Mouse (Mus musculus) midbrain, embryonic 12.5 days (tissue): ENCODE measurements around the gene Acox2. TPM values are rescaled to one million over a fixed set of nuclear protein-coding genes. Genes with fewer than 3 reads are reported as not detected.

ENCODE experiments used
- ATAC-seq: fragments of 200-750 bp; cut with Nextera tagmentation; 2 replicates; pipeline ENCODE4 v1.8.0; 2017; ENCODE audit warnings: low read depth, moderate TSS enrichment, moderate library complexity; ENCODE audit not compliant: low FRiP score
- H3K27ac ChIP-seq: fragments of 300-500 bp; sonication (generic); replicated peaks from 2 replicates; pipeline ENCODE4 v1.5.1; 2016; ENCODE audit warnings: mild to moderate bottlenecking
- H3K27me3 ChIP-seq: fragments of 300-500 bp; sonication (generic); 2 replicates; pipeline ENCODE4 v1.6.1; 2016; ENCODE audit warnings: mild to moderate bottlenecking
- H3K36me3 ChIP-seq: fragments of 300-500 bp; sonication (generic); 2 replicates; pipeline ENCODE4 v1.6.1; 2016
- H3K4me1 ChIP-seq: fragments of 300-500 bp; sonication (generic); 2 replicates; pipeline ENCODE4 v1.6.1; 2016
- H3K4me2 ChIP-seq: fragments of 300-500 bp; sonication (generic); replicated peaks from 2 replicates; pipeline ENCODE4 v1.6.1; 2016; ENCODE audit warnings: mild to moderate bottlenecking, moderate library complexity
- H3K4me3 ChIP-seq: fragments of 300-500 bp; sonication (generic); 2 replicates; pipeline ENCODE4 v1.5.1; 2016; ENCODE audit warnings: mild to moderate bottlenecking
- H3K9ac ChIP-seq: fragments of 300-500 bp; sonication (generic); replicated peaks from 2 replicates; pipeline ENCODE4 v1.6.1; 2016; ENCODE audit warnings: mild to moderate bottlenecking, moderate library complexity
- H3K9me3 ChIP-seq: fragments of 300-500 bp; sonication (generic); 2 replicates; pipeline ENCODE4 v1.6.1; 2016; ENCODE audit warnings: mild to moderate bottlenecking
- WGBS: fragments of 180-500 bp; shearing (Covaris S2); methylation state at CpG from one replicate; pipeline ENCODE4 v1.1.7; 2016; 5-methylcytosine and 5-hydroxymethylcytosine counted together
- polyA plus RNA-seq: library from polyadenylated mRNA; unstranded; fragments of >200 nt; fragmentation: Nextera tagmentation; extraction: Ambion mirVana; gene quantifications from 2 replicates; pipeline ENCODE4 v1.2.1, GENCODE M21; 2016

Gene Acox2
- polyA plus RNA-seq, 1 experiment from 2014 or later: not detected

DNA sequence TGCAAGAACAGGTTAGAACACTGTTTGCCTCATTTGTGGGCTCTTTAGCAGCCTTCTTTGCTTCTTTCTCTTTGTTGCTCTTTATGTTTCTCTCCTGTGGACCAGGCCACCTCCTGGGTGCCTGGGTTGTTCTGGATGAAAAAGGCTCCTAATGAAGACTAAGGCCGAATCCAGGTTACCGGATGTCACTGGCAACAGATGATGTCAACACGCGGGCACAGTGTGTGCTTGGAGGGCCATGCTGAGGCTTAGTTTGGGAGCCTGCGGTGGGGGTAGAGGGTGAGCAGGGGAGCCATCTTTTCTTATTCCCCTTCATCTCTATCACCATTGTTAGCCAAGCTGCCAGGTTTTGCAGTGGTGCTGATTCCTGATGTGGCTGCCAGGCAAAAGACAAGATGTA lies 51.6 kb downstream of the Acox2 start:
- H3K4me1 ChIP-seq: 0 out of 2 replicates have a peak, but pooled peaks cover 4% of the 10 kb centered on the region
- H3K27me3 ChIP-seq: no peaks in the 10 kb centered on the region
- no peak overlapping the region for H3K9ac ChIP-seq
- 58% methylated on average over 5 of the region's 5 CpGs for WGBS
- no peaks in the 10 kb centered on the region for H3K9me3 ChIP-seq
- no peak overlapping the region for H3K27ac ChIP-seq
- ATAC-seq: peak; percentile 23; the same call in 1 of the 2 replicates
- no peak overlapping the region for H3K4me2 ChIP-seq
- H3K36me3 ChIP-seq: no peaks in the 10 kb centered on the region
- no peak overlapping the region for H3K4me3 ChIP-seq

DNA sequence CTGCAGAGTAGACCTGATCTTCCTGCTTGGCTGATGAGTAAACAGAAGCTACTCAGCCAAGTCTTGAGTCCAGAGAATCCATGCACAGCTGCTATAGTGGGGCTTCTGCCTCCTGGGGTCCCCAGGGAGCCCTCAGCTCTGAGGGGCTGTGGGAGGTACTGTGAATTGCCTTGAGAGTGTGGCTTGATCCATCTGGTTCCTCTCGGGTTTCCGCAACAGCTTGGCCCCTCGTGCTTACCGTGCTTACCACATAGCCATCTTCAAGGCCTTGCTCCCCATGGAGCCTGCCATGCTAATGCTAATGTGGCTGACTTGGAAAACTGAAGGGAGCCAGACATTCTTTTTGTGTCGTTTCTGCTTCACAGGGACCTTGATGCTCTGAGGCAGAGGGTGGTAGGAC lies 52.0 kb downstream of the Acox2 start:
- H3K9me3 ChIP-seq: no peaks in the 10 kb centered on the region
- no peak overlapping the region for H3K9ac ChIP-seq
- H3K27ac ChIP-seq: no peak overlapping the region
- H3K4me3 ChIP-seq: no peak overlapping the region
- peak; percentile 59 for ATAC-seq
- H3K36me3 ChIP-seq: no peaks in the 10 kb centered on the region
- 0 out of 2 replicates have a peak, but pooled peaks cover 4% of the 10 kb centered on the region for H3K4me1 ChIP-seq
- WGBS: 13% methylated on average over 5 of the region's 5 CpGs
- H3K27me3 ChIP-seq: no peaks in the 10 kb centered on the region
- no peak overlapping the region for H3K4me2 ChIP-seq

DNA sequence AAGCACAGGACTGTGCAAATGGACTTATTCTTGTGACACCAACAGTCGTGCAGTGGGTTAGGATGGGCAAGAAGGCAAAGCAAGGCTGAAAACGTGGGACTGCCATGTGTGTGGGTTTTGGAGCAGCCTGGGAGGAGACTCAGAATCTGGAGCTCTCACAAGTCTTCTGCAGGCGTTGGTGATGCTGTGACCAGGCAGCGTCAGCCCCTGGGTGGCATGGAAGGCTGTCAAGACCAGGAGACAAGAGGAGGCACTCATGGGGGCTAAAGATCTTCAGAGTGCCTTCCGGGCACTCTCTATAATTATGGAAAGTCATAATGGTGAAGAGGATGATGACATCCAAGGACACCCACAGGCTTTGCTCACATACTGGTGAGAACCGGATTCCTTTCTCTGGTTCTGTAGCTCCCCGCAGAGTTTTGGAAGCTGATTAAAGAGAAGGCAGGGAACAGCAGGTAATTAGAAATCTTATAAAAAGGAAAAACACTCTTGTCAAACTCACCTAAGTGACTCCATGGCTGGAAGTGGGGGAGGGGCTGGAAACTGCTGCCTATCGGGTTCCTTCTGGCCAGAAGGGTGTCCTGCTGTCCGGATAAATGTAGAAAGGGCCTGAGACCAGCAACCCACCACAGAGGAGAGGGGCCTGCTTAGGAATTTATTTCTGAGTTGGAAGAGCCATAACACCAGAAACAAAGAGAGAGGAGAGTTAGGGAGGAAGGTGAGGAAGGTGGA lies 52.8 kb downstream of the Acox2 start:
- Histone ChIP-seq H3K9me3 (no peaks in the 10 kb centered on the region), H3K4me1 (0 out of 2 replicates have a peak, but pooled peaks cover 4% of the 10 kb centered on the region), H3K36me3 (no peaks in the 10 kb centered on the region), H3K4me3 (no peak overlapping the region), H3K27me3 (no peaks in the 10 kb centered on the region), H3K9ac (no peak overlapping the region), H3K27ac (no peak overlapping the region), H3K4me2 (no peak overlapping the region)
- 55% methylated on average over 9 of the region's 9 CpGs for WGBS
- no peak for ATAC-seq

DNA sequence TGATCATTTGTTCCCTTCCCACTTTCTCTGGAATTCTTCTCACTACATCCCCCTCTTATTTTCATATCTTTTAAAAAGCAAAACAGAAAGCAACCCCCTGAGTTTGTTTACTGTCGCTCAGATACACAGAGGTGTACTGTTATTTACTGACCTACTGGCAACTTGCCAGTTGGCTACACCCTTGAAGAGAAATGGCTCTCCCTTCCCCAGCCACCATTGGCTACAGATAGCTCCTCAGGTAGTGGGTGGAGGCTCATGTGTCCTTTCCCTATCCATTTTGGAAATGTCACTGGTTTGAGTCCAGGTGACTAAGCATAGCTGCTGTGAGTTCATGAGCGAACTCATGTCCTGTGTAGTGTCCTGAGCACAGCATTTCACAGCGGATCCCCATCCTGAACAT lies 57.4 kb downstream of the Acox2 start:
- Histone ChIP-seq H3K4me3 (no peak overlapping the region), H3K9me3 (no peaks in the 10 kb centered on the region), H3K9ac (no peak overlapping the region), H3K27ac (no peak overlapping the region), H3K27me3 (no peaks in the 10 kb centered on the region), H3K36me3 (no peaks in the 10 kb centered on the region), H3K4me2 (no peak overlapping the region), H3K4me1 (no peaks in the 10 kb centered on the region)
- WGBS: 86% methylated on average over 3 of the region's 3 CpGs
- ATAC-seq: no peak

DNA sequence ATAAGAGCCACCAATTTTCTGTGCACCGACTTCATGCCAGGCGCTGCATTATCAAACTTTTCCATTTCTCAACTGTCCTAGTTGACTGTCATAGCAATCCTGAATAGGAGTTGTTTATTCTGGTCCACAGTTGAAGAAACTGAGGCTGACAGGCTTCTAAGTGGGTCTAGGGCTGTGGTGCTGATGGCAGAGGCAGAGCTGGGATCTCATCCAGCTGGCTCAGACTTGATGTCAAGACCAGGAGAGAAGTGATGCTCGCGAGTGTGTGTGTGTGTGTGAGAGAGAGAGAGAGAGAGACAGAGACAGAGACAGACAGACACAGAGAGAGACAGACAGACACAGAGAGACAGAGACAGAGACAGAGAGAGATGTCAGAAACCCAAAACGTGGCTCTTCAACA lies 58.4 kb downstream of the Acox2 start:
- H3K27ac ChIP-seq: no peak overlapping the region
- H3K27me3 ChIP-seq: no peaks in the 10 kb centered on the region
- H3K36me3 ChIP-seq: no peaks in the 10 kb centered on the region
- ATAC-seq: no peak
- H3K4me1 ChIP-seq: no peaks in the 10 kb centered on the region
- no peak overlapping the region for H3K9ac ChIP-seq
- no peaks in the 10 kb centered on the region for H3K9me3 ChIP-seq
- 87% methylated on average over 5 of the region's 5 CpGs for WGBS
- H3K4me2 ChIP-seq: no peak overlapping the region
- H3K4me3 ChIP-seq: no peak overlapping the region

DNA sequence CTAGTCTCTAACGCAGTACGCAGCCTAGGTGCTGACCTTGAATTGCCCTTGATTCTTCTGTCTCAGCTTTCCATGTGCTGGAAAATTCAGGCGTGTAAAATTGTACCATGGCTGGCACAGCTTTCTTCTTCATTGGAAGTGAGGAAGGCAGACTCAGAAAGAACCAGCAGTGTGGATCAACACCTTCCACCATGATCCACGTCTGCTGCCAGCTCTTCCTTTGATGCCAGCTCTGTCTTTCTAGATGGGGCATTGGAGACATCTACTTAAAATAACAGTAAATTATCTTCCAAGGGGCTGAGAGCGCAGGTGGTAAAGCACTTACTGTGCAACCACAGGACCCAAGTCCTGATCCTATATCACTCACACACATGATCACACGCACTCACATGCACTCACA lies 66.4 kb downstream of the Acox2 start:
- H3K9me3 ChIP-seq: no peaks in the 10 kb centered on the region
- no peaks in the 10 kb centered on the region for H3K27me3 ChIP-seq
- no peaks in the 10 kb centered on the region for H3K4me1 ChIP-seq
- no peak overlapping the region for H3K27ac ChIP-seq
- no peak overlapping the region for H3K9ac ChIP-seq
- 93% methylated on average over 6 of the region's 6 CpGs for WGBS
- H3K4me2 ChIP-seq: no peak overlapping the region
- H3K36me3 ChIP-seq: no peaks in the 10 kb centered on the region
- H3K4me3 ChIP-seq: no peak overlapping the region
- ATAC-seq: no peak

DNA sequence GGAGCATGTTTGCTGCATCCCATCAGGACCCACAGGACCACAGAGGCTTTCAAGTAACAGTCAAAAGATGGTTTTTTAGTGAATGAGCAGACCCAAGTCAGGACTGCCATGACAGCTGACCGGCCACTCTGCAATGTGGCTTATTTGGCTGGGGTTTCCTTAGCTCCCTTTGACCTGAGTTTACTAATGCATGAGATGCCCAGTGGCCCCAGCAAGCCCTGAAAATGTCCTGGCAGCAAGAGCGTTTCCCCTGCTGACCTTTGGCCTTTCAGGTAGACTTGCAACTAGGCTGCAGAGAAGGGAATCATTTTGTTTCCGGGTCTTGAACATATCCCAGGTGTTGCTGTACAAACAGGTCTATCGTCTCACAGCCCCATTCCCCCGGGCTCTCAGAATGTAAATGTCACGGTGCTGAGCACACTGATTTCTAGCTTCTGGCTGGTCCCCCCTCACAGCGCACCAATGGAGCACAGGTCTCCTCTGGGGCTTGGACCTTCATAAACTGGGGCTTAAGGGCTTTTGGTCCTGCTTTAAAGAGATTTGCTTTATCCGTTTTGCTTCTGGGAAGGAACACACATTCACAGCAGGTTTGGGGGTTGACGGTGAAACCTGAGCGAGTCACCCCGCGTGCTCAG lies 67.7 kb downstream of the Acox2 start:
- no peaks in the 10 kb centered on the region for H3K9me3 ChIP-seq
- no peak overlapping the region for H3K4me2 ChIP-seq
- ATAC-seq: no peak
- WGBS: 67% methylated on average over 12 of the region's 12 CpGs
- H3K9ac ChIP-seq: no peak overlapping the region
- H3K36me3 ChIP-seq: no peaks in the 10 kb centered on the region
- H3K27me3 ChIP-seq: no peaks in the 10 kb centered on the region
- no peaks in the 10 kb centered on the region for H3K4me1 ChIP-seq
- no peak overlapping the region for H3K4me3 ChIP-seq
- no peak overlapping the region for H3K27ac ChIP-seq

DNA sequence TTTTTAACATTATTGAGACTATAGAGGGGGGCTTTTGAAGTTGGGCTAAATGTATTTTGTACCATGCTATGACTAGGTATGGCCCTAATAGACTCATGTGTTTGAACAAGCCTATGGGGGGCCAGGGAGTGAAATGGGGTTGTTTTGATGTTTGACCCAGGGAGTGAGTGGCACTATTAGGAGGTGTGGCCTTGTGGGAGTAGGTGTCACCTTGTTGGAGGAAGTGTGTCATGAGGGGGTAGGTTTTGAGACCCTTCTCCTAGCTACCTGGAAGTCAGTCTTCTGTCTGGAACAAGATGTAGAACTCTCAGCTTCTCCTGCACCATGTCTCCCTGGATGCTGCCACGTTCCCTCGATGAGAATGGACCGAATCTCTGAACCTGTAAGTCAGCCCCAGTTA lies 68.6 kb downstream of the Acox2 start:
- H3K9me3 ChIP-seq: no peaks in the 10 kb centered on the region
- 92% methylated on average over 3 of the region's 3 CpGs for WGBS
- no peaks in the 10 kb centered on the region for H3K4me1 ChIP-seq
- no peaks in the 10 kb centered on the region for H3K36me3 ChIP-seq
- no peak for ATAC-seq
- H3K27ac ChIP-seq: no peak overlapping the region
- H3K4me3 ChIP-seq: no peak overlapping the region
- no peaks in the 10 kb centered on the region for H3K27me3 ChIP-seq
- no peak overlapping the region for H3K4me2 ChIP-seq
- H3K9ac ChIP-seq: no peak overlapping the region

DNA sequence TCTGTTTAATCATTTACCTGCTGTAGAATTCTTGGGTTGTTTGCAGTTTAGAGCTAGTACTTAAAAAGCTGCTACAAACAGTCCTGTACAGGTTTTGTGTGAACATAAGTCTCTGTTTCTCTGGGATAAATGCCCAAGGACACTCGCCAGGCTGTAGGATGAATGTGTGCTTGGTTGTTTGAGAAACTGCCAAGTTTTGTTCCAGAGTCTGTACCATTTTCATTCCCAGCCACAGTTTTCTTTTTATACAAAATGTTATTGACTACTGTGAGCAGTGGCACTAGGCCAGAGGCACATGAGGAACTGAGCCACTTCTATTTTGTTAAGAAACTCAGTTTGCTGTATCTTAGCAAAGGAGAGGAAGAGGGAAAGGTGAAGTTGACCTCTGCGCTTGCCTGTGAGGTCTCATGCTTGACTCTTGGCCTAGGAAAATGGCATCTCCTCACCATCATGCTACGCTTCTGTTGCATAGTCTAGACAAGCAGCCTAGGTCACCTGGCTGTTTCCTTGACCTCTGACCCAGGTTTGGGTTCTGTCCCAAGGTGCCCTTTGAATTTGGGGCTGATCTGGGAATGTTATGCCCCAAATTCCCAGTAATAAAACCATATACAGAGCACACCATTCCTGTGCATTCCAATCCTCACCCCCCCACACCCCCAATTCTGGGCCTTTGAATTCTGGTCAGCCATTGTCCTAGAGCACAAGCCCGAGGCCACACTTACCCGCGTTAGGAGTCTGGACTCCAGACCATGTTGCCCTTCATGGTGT lies 72.7 kb downstream of the Acox2 start:
- H3K27ac ChIP-seq: no peak overlapping the region
- no peaks in the 10 kb centered on the region for H3K4me1 ChIP-seq
- no peak overlapping the region for H3K9ac ChIP-seq
- H3K36me3 ChIP-seq: no peaks in the 10 kb centered on the region
- no peak for ATAC-seq
- H3K4me2 ChIP-seq: no peak overlapping the region
- H3K9me3 ChIP-seq: 0 out of 2 replicates have a peak, but pooled peaks cover 3% of the 10 kb centered on the region
- no peaks in the 10 kb centered on the region for H3K27me3 ChIP-seq
- WGBS: 91% methylated on average over 6 of the region's 6 CpGs
- H3K4me3 ChIP-seq: no peak overlapping the region

DNA sequence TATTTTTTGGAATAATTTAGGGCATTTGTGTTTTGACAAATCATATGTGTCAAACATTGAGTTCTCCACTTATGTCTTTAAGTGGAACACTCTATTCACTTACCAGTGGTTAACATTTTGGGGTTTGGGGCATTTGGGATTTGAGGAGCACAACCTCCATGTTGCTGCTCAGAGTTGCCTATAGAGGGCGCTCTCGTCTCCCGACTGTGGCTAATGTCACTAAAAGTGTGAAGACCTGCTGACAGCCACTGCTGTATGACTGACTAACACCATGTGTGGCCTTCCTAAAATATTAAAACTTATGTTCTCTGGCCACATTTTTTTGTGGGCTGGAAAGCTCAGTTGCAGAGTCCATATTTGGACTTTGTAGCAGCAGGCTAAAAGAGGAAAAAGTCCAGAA lies 75.8 kb downstream of the Acox2 start:
- H3K9ac ChIP-seq: no peak overlapping the region
- H3K9me3 ChIP-seq: 0 out of 2 replicates have a peak, but pooled peaks cover 3% of the 10 kb centered on the region
- no peak overlapping the region for H3K4me3 ChIP-seq
- H3K27me3 ChIP-seq: no peaks in the 10 kb centered on the region
- ATAC-seq: no peak
- H3K4me1 ChIP-seq: no peaks in the 10 kb centered on the region
- H3K4me2 ChIP-seq: no peak overlapping the region
- H3K27ac ChIP-seq: no peak overlapping the region
- no peaks in the 10 kb centered on the region for H3K36me3 ChIP-seq
- WGBS: 62% methylated on average over 3 of the region's 3 CpGs

DNA sequence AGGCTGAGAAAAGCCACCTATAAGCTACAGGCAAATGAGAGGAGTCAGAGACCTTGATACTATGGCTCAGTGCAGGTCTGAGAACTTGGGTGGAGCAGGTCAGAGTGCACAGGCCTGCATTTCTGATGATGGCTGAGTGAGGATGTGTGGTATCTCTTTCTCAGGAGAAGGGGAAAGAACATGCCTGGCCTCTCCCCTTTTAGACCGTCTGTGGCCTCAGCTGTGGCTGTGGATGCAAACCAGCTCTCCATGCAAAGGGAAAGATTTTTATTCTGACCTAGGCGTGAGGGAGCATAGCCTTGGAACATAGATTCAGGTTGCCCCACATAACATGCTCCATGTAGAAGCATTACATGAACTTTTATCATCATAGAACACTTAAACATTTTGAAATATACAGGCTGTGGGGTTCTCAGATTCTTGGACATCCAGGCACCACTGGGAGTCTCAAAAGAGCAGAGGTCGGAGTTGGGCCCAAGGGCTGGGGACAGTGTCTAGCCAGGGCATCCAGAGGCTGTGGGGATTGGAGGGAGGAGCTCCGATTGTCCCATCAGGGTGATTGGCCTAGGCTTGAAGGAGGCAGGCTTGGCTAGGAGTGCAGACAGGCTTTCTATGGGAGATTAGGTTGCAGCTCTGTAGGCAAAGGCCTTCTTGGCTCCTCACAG lies 78.7 kb downstream of the Acox2 start:
- Histone ChIP-seq H3K4me3 (no peak overlapping the region), H3K9ac (no peak overlapping the region), H3K36me3 (no peaks in the 10 kb centered on the region), H3K4me1 (no peaks in the 10 kb centered on the region), H3K9me3 (0 out of 2 replicates have a peak, but pooled peaks cover 3% of the 10 kb centered on the region), H3K4me2 (no peak overlapping the region), H3K27me3 (no peaks in the 10 kb centered on the region), H3K27ac (no peak overlapping the region)
- ATAC-seq: no peak
- WGBS: 68% methylated on average over 4 of the region's 4 CpGs

DNA sequence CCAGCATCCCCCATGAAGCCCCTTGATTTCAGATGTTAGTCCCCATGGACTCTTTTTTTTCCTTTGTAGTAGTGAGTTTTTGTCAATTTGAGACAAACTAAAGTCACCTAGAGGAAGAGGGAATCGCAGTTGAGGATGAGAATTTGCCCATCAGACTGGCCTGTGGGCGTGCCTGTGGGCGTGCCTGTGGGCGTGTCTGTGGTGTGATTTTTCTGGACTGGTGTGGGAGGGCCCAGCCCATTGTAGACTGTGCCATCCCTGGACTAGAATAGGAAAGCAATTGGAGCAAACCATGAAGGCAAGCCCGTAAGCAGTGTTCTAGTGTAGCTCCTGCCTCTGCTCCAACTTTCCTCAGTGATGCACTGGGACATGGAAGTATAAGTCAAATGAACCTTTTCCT lies 82.9 kb downstream of the Acox2 start:
- Histone ChIP-seq H3K27ac (no peak overlapping the region), H3K4me3 (no peak overlapping the region), H3K9me3 (no peaks in the 10 kb centered on the region), H3K27me3 (no peaks in the 10 kb centered on the region), H3K4me1 (peaks cover 9% of the 10 kb centered on the region), H3K36me3 (no peaks in the 10 kb centered on the region), H3K9ac (no peak overlapping the region), H3K4me2 (no peak overlapping the region)
- WGBS: 60% methylated on average over 5 of the region's 5 CpGs
- ATAC-seq: no peak
